Mouse (Mus musculus): Measurements from ENCODE around the gene Tigd3.

DNA sequence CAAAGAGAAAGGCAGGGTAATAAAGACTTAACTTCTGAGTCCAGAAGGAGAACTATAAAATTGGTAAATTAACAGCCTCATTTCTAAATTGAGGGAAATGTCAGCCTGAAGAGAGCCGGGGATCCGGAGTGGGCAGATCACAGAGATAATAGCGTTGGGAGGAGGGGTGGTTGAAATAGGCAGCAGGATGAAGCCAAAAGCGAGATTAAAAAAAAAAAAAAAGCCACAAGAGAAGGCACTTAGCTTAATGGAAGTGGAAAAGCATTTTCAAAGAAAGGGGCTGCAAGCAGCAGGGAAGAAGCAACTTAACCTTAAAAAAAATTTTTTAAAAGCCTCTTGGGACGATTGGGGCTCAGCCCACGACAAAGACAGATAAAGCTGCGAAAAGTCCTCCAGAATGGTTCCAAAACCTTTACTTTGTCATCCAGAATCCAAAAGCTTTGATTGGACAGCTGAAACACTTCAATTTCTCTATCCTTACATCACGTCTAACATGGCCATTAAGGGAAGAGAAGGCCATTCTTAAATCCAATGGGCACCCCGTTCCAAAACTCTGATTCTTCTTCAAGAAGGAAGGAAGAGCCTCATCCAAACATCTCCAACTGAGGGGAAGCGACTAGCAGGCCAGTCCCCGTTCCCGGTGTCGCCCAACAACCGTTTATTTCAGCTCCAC is 17.6 kb upstream of the Tigd3 start:
- TF ChIP-seq CTCF (IDR thresholded peaks at IDR 0.05; ENCODE audit: insufficient read depth, low read length) (no peak), POLR2A (IDR thresholded peaks at IDR 0.05; ENCODE audit: borderline replicate concordance, extremely low read depth, low read depth, low read length) (peak; percentile 42; the same call in 1 of the 2 replicates)

Measured in lung, adult 2 months (tissue).